11 mouse cellular contexts compared by ENCODE assay signal in genomic region chr9:117246173-117246572, GRCm38 (mm10).
DNase-seq lines count a peak whose midpoint lies in the region; ATAC-seq and TF ChIP-seq lines count a peak whose summit lies in the region.
"Had no signal": no experiment of that assay in that cellular context is flagged by ENCODE, and none has a peak within 500 bp of the region (broad histone marks: within the 10 kb centered on the region; RNA-seq: fewer than 3 reads in every experiment).

No protein-coding gene starts in this region.

- 0 out of 2 replicates have a peak overlapping the region, but pooled peaks have one; percentile 73 for H3K27ac ChIP-seq in heart, embryonic 15.5 days
- peak overlapping the region; percentile 82; the same call in 1 of the 2 replicates for H3K27ac ChIP-seq in lung, embryonic 14.5 days (ENCODE audit: low read depth)
- 0 out of 2 replicates have a peak overlapping the region, but pooled peaks have one; percentile 54 for H3K27ac ChIP-seq in embryonic facial prominence, embryonic 12.5 days
- no peak overlapping the region for H3K27ac ChIP-seq in neural tube, embryonic 12.5 days

- 0 out of 2 replicates have a peak, but pooled peaks cover 4% of the 10 kb centered on the region for H3K9me3 ChIP-seq in heart, embryonic 15.5 days (replicated peaks)
- no peaks in the 10 kb centered on the region; the same call in 1 of the 2 replicates for H3K9me3 ChIP-seq in lung, embryonic 14.5 days (ENCODE audit: low read depth, low read length)
- H3K9me3 ChIP-seq in embryonic facial prominence, embryonic 12.5 days, result no peaks in the 10 kb centered on the region
- no peaks in the 10 kb centered on the region for H3K9me3 ChIP-seq in neural tube, embryonic 12.5 days

- peaks cover 31% of the 10 kb centered on the region for H3K4me1 ChIP-seq in heart, embryonic 15.5 days (replicated peaks)
- H3K4me1 ChIP-seq in lung, embryonic 14.5 days (ENCODE audit: insufficient read depth), result peaks cover 22% of the 10 kb centered on the region
- peaks cover 37% of the 10 kb centered on the region for H3K4me1 ChIP-seq in embryonic facial prominence, embryonic 12.5 days
- H3K4me1 ChIP-seq in neural tube, embryonic 12.5 days, result peaks cover 17% of the 10 kb centered on the region

- no peak overlapping the region for H3K4me3 ChIP-seq in heart, embryonic 15.5 days
- 0 out of 2 replicates have a peak overlapping the region, but pooled peaks have one; percentile 14 for H3K4me3 ChIP-seq in lung, embryonic 14.5 days (ENCODE audit: low read depth, low read length)
- no peak overlapping the region for H3K4me3 ChIP-seq in embryonic facial prominence, embryonic 12.5 days
- H3K4me3 ChIP-seq in neural tube, embryonic 12.5 days, result no peak overlapping the region

- H3K9ac ChIP-seq in heart, embryonic 15.5 days, result no peak overlapping the region
- H3K9ac ChIP-seq in lung, embryonic 14.5 days, result no peak overlapping the region
- H3K9ac ChIP-seq in embryonic facial prominence, embryonic 12.5 days, result no peak overlapping the region
- H3K9ac ChIP-seq in neural tube, embryonic 12.5 days, result no peak overlapping the region

- no peaks in the 10 kb centered on the region for H3K27me3 ChIP-seq in heart, embryonic 15.5 days
- H3K27me3 ChIP-seq in lung, embryonic 14.5 days (ENCODE audit: insufficient read depth, low read length), result no peaks in the 10 kb centered on the region
- no peaks in the 10 kb centered on the region for H3K27me3 ChIP-seq in embryonic facial prominence, embryonic 12.5 days
- H3K27me3 ChIP-seq in neural tube, embryonic 12.5 days (replicated peaks), result no peaks in the 10 kb centered on the region

- ATAC-seq in heart, embryonic 15.5 days (replicated peaks; ENCODE audit: insufficient number of reproducible peaks, insufficient read depth, low FRiP score, low read depth), result no peak
- no peak for ATAC-seq in lung, embryonic 14.5 days (ENCODE audit: insufficient read depth)
- no peak; the same call in 1 of the 2 replicates for ATAC-seq in embryonic facial prominence, embryonic 12.5 days (ENCODE audit: insufficient number of reproducible peaks, insufficient read depth, low FRiP score, low TSS enrichment)
- ATAC-seq in neural tube, embryonic 12.5 days (ENCODE audit: low FRiP score, low read depth), result no peak
- ATAC-seq: forebrain, embryonic 16.5 days had no signal

- H3K36me3 ChIP-seq in heart, embryonic 15.5 days, result peaks cover 7% of the 10 kb centered on the region
- H3K36me3 ChIP-seq in lung, embryonic 14.5 days (ENCODE audit: insufficient read depth), result peaks cover 12% of the 10 kb centered on the region; the same call in 1 of the 2 replicates
- H3K36me3 ChIP-seq in embryonic facial prominence, embryonic 12.5 days, result peaks cover 8% of the 10 kb centered on the region
- no peaks in the 10 kb centered on the region for H3K36me3 ChIP-seq in neural tube, embryonic 12.5 days

- TF ChIP-seq CTCF in lung, embryonic 14.5 days (IDR thresholded peaks at IDR 0.05; ENCODE audit: low read depth), result no peak

- no peak for DNase-seq in heart, adult 8-10 months (ENCODE audit: low spot score)
- DNase-seq in lung, embryonic 14.5 days, result peak; percentile 59
- no peak for DNase-seq in lung, adult 18-20 months
- DNase-seq in thymus, postnatal 10 days (ENCODE audit: low spot score in 2 of 2), result no peak
- DNase-seq in left cerebral cortex, adult 18-20 months (ENCODE audit: low spot score in 2 of 2), result no peak
- DNase-seq: cerebellum, postnatal 25 days had no signal

- peak overlapping the region; percentile 50 for H3K4me2 ChIP-seq in heart, embryonic 15.5 days
- peak overlapping the region; percentile 69 for H3K4me2 ChIP-seq in lung, embryonic 14.5 days
- H3K4me2 ChIP-seq in embryonic facial prominence, embryonic 12.5 days (replicated peaks), result peak overlapping the region; percentile 33
- H3K4me2 ChIP-seq in neural tube, embryonic 12.5 days (replicated peaks), result peak overlapping the region; percentile 33; the same call in 1 of the 2 replicates
- H3K4me2 ChIP-seq: liver, embryonic 11.5 days had no signal

- 75% methylated on average over 12 of the region's 12 CpGs for WGBS in heart, embryonic 15.5 days
- WGBS in lung, embryonic 14.5 days, result 60% methylated on average over 12 of the region's 12 CpGs
- WGBS in embryonic facial prominence, embryonic 12.5 days, result 49% methylated on average over 12 of the region's 12 CpGs
- 80% methylated on average over 12 of the region's 12 CpGs for WGBS in neural tube, embryonic 12.5 days
